ENCODE assay signal across 11 mouse cellular contexts in the genomic region with DNA sequence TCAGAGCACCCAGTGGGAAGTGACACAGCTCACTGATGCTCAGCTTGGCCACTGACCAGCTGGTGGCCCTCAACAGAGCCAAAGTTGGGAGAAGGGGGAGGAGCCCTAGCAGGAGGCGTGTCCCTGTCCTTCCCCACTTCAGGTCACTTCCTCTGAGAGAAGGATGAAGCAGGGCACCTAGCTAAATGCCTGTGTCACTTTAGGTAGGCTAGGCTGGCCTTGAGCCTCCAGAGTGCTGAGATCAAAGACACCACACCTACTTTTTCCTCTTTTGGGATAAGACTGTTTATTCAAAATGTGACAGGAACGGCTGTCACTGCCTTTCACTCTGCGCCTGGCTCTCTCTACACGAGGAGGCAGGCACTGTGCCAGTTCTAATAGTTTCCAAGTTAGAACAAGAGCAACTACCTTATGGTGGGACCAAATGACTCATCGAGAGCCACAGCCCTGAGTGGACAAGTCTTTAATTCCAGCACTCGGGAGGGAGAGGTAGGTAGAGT. TPM values are rescaled to one million over a fixed set of nuclear protein-coding genes. Genes with fewer than 3 reads are reported as not detected.
DNase-seq lines count a peak whose midpoint lies in the region; ATAC-seq and TF ChIP-seq lines count a peak whose summit lies in the region.
"Had no signal": no experiment of that assay in that cellular context is flagged by ENCODE, and none has a peak within 500 bp of the region (broad histone marks: within the 10 kb centered on the region; RNA-seq: fewer than 3 reads in every experiment).

No protein-coding gene starts in this region.

- TF ChIP-seq CTCF in liver, adult 2 months (IDR thresholded peaks at IDR 0.05; ENCODE audit: low read depth, low read length) = no peak

- peaks cover 3% of the 10 kb centered on the region for H3K36me3 ChIP-seq in liver, adult 2 months (ENCODE audit: control insufficient read depth, insufficient read depth, low read length)
- H3K36me3 ChIP-seq in liver, embryonic 11.5 days (ENCODE audit: control insufficient read depth, insufficient read depth, low read length) = peaks cover 35% of the 10 kb centered on the region
- H3K36me3 ChIP-seq in heart, embryonic 15.5 days = peaks cover 19% of the 10 kb centered on the region
- H3K36me3 ChIP-seq in stomach, embryonic 16.5 days (ENCODE audit: control insufficient read depth, insufficient read depth, low read length) = peaks cover 9% of the 10 kb centered on the region

- DNase-seq in liver, adult 2 months (ENCODE audit: extremely low read depth, low read depth, low spot score) = peak; percentile 51
- no peak for DNase-seq in liver, embryonic 11.5 days (ENCODE audit: low spot score)
- peak; percentile 35 for DNase-seq in layer of hippocampus, adult 9-10 months (ENCODE audit: low spot score)
- DNase-seq in B cell, adult 2 months = no peak
- no peak for DNase-seq in cerebellum, adult 9-11 months

- 55% methylated on average over 6 of the region's 6 CpGs for WGBS in liver, adult 2 months
- WGBS in liver, embryonic 11.5 days = 77% methylated on average over 6 of the region's 6 CpGs
- 23% methylated on average over 6 of the region's 6 CpGs for WGBS in heart, embryonic 15.5 days
- 41% methylated on average over 6 of the region's 6 CpGs for WGBS in stomach, embryonic 16.5 days

- no peaks in the 10 kb centered on the region for H3K9me3 ChIP-seq in liver, embryonic 11.5 days (ENCODE audit: control insufficient read depth, low read length)
- H3K9me3 ChIP-seq in heart, embryonic 15.5 days (replicated peaks) = no peaks in the 10 kb centered on the region
- H3K9me3 ChIP-seq in stomach, embryonic 16.5 days (replicated peaks; ENCODE audit: control insufficient read depth, low read length) = no peaks in the 10 kb centered on the region
- H3K9me3 ChIP-seq: limb, embryonic 12.5 days; neural tube, embryonic 13.5 days had no signal

- ATAC-seq in liver, embryonic 11.5 days (replicated peaks; ENCODE audit: low FRiP score) = no peak
- ATAC-seq in heart, embryonic 15.5 days (replicated peaks; ENCODE audit: insufficient number of reproducible peaks, insufficient read depth, low FRiP score, low read depth) = peak; percentile 64
- ATAC-seq in stomach, embryonic 16.5 days (ENCODE audit: insufficient read depth, low FRiP score) = peak; percentile 38
- no peak for ATAC-seq in CD4-positive, CD25-positive, alpha-beta regulatory T cell, adult 4 months

- H3K9ac ChIP-seq in liver, adult 2 months (ENCODE audit: low read depth, low read length) = no peak overlapping the region
- H3K9ac ChIP-seq in liver, embryonic 11.5 days (ENCODE audit: low read depth, low read length) = no peak overlapping the region
- H3K9ac ChIP-seq in heart, embryonic 15.5 days = no peak overlapping the region
- no peak overlapping the region for H3K9ac ChIP-seq in stomach, embryonic 16.5 days (ENCODE audit: low read length)
- H3K9ac ChIP-seq: limb, embryonic 12.5 days; neural tube, embryonic 13.5 days had no signal

- H3K4me1 ChIP-seq in liver, adult 2 months (ENCODE audit: control insufficient read depth, insufficient read depth, low read length) = peaks cover 20% of the 10 kb centered on the region; the same call in 1 of the 2 replicates
- H3K4me1 ChIP-seq in liver, embryonic 11.5 days (replicated peaks; ENCODE audit: control insufficient read depth, insufficient read depth, low read length) = peaks cover 4% of the 10 kb centered on the region; the same call in 1 of the 2 replicates
- peaks cover 25% of the 10 kb centered on the region for H3K4me1 ChIP-seq in heart, embryonic 15.5 days (replicated peaks)
- H3K4me1 ChIP-seq in stomach, embryonic 16.5 days (ENCODE audit: control insufficient read depth, insufficient read depth, low read length) = peaks cover 31% of the 10 kb centered on the region; the same call in 1 of the 2 replicates
- H3K4me1 ChIP-seq: limb, embryonic 12.5 days; neural tube, embryonic 13.5 days had no signal

- no peak overlapping the region for H3K4me3 ChIP-seq in liver, adult 2 months (ENCODE audit: insufficient read depth, low read depth, low read length)
- no peak overlapping the region for H3K4me3 ChIP-seq in liver, embryonic 11.5 days (ENCODE audit: low read depth, low read length)
- H3K4me3 ChIP-seq in heart, embryonic 15.5 days = no peak overlapping the region
- H3K4me3 ChIP-seq in stomach, embryonic 16.5 days (replicated peaks; ENCODE audit: low read length) = no peak overlapping the region
- H3K4me3 ChIP-seq: erythroblast, embryonic 14.5 days; limb, embryonic 12.5 days; neural tube, embryonic 13.5 days had no signal

- H3K4me2 ChIP-seq in liver, embryonic 11.5 days = no peak overlapping the region
- H3K4me2 ChIP-seq in heart, embryonic 15.5 days = no peak overlapping the region
- H3K4me2 ChIP-seq in stomach, embryonic 16.5 days (ENCODE audit: low read depth, low read length) = no peak overlapping the region; the same call in 1 of the 2 replicates
- H3K4me2 ChIP-seq: limb, embryonic 12.5 days; neural tube, embryonic 13.5 days had no signal

- no peak overlapping the region for H3K27ac ChIP-seq in liver, adult 2 months (replicated peaks; ENCODE audit: insufficient read depth, low read depth, low read length)
- no peak overlapping the region for H3K27ac ChIP-seq in liver, embryonic 11.5 days (ENCODE audit: low read depth, low read length)
- peak overlapping the region; percentile 81 for H3K27ac ChIP-seq in heart, embryonic 15.5 days
- H3K27ac ChIP-seq in stomach, embryonic 16.5 days (ENCODE audit: low read length) = peak overlapping the region; percentile 91
- H3K27ac ChIP-seq: limb, embryonic 12.5 days; neural tube, embryonic 13.5 days had no signal

- H3K27me3 ChIP-seq in liver, adult 2 months (ENCODE audit: control insufficient read depth, insufficient read depth, low read length) = no peaks in the 10 kb centered on the region
- no peaks in the 10 kb centered on the region for H3K27me3 ChIP-seq in liver, embryonic 11.5 days (replicated peaks; ENCODE audit: control insufficient read depth, insufficient read depth, low read length)
- no peaks in the 10 kb centered on the region for H3K27me3 ChIP-seq in heart, embryonic 15.5 days
- H3K27me3 ChIP-seq in stomach, embryonic 16.5 days (ENCODE audit: control insufficient read depth, insufficient read depth, low read length) = no peaks in the 10 kb centered on the region
- H3K27me3 ChIP-seq: limb, embryonic 12.5 days; neural tube, embryonic 13.5 days had no signal

- H3K79me2 ChIP-seq in liver, adult 2 months (ENCODE audit: control insufficient read depth, insufficient read depth, low read length) = no peaks in the 10 kb centered on the region; the same call in 1 of the 2 replicates

- TF ChIP-seq POLR2A in liver, adult 2 months (IDR thresholded peaks at IDR 0.05; ENCODE audit: extremely low read depth, insufficient read depth, low read length) = no peak

RNA-seq across cellular contexts. Expression of a gene that starts 9.7 kb away (rescaled TPM):
- 47.4 and 87.1 TPM in 2 replicates for total RNA-seq in liver, adult 2 months (2014; rRNA removed)
- 125 and 145 TPM in 2 replicates for polyA plus RNA-seq in liver, adult 2 months (2012; rRNA removed)
- 191 and 209 TPM in 2 replicates for polyA plus RNA-seq in liver, embryonic 11.5 days (2014; fragmentation: Nextera tagmentation; extraction: Ambion mirVana)
- 236 and 281 TPM in 2 replicates for polyA plus RNA-seq in heart, embryonic 15.5 days (2015; fragmentation: Nextera tagmentation; extraction: Ambion mirVana)
- 413 and 449 TPM in 2 replicates for polyA plus RNA-seq in stomach, embryonic 16.5 days (2015; fragmentation: Nextera tagmentation; extraction: Ambion mirVana)
- 100 to 1,000 TPM in 1 of 2 experiments, 10 to 100 TPM in 1; 82.6 to 106 TPM for polyA plus RNA-seq in CD4-positive, CD25-positive, alpha-beta regulatory T cell, adult 4 months (2017; shearing (Covaris generic))

RNA-seq across cellular contexts. Expression of a gene that starts 9.8 kb away (rescaled TPM):
- total RNA-seq in liver, adult 2 months (2014; rRNA removed) = 64.8 and 73.2 TPM in 2 replicates
- polyA plus RNA-seq in liver, adult 2 months (2012; rRNA removed) = 86.3 and 91.2 TPM in 2 replicates
- 421 and 425 TPM in 2 replicates for polyA plus RNA-seq in liver, embryonic 11.5 days (2014; fragmentation: Nextera tagmentation; extraction: Ambion mirVana)
- 239 and 261 TPM in 2 replicates for polyA plus RNA-seq in heart, embryonic 15.5 days (2015; fragmentation: Nextera tagmentation; extraction: Ambion mirVana)
- polyA plus RNA-seq in stomach, embryonic 16.5 days (2015; fragmentation: Nextera tagmentation; extraction: Ambion mirVana) = 339 and 345 TPM in 2 replicates
- polyA plus RNA-seq in CD4-positive, CD25-positive, alpha-beta regulatory T cell, adult 4 months (2017; shearing (Covaris generic)) = 100 to 1,000 TPM; 656 to 763 TPM

RNA-seq across cellular contexts. Expression of a gene that starts 10.0 kb away (rescaled TPM):
- 0.18 and 0.54 TPM in 2 replicates for total RNA-seq in liver, adult 2 months (2014; rRNA removed)
- 1.2 and 1.5 TPM in 2 replicates for polyA plus RNA-seq in liver, adult 2 months (2012; rRNA removed)
- polyA plus RNA-seq in liver, embryonic 11.5 days (2014; fragmentation: Nextera tagmentation; extraction: Ambion mirVana) = 50.7 and 53.2 TPM in 2 replicates
- 2.8 and 7.6 TPM in 2 replicates for polyA plus RNA-seq in heart, embryonic 15.5 days (2015; fragmentation: Nextera tagmentation; extraction: Ambion mirVana)
- polyA plus RNA-seq in stomach, embryonic 16.5 days (2015; fragmentation: Nextera tagmentation; extraction: Ambion mirVana) = 7.9 and 8.4 TPM in 2 replicates
- 100 to 1,000 TPM in 1 of 2 experiments, 10 to 100 TPM in 1; 93.7 to 171 TPM for polyA plus RNA-seq in CD4-positive, CD25-positive, alpha-beta regulatory T cell, adult 4 months (2017; shearing (Covaris generic))

Comparison
In these comparisons a context has a peak if more than half of its experiments do, and no peak if none do; other contexts are left out.
1. DNase-seq: peak in liver, adult 2 months (single experiment) and layer of hippocampus, adult 9-10 months (single experiment); none in liver, embryonic 11.5 days (single experiment), B cell, adult 2 months (0 of 2) and cerebellum, adult 9-11 months (single experiment).
2. H3K27ac ChIP-seq: peak in heart, embryonic 15.5 days (single experiment) and stomach, embryonic 16.5 days (single experiment); none in liver, adult 2 months (single experiment) and liver, embryonic 11.5 days (single experiment).
3. ATAC-seq: peak in heart, embryonic 15.5 days (single experiment) and stomach, embryonic 16.5 days (single experiment); none in liver, embryonic 11.5 days (single experiment) and CD4-positive, CD25-positive, alpha-beta regulatory T cell, adult 4 months (single experiment).